Mouse (Mus musculus): ENCODE data around the gene Rnasek. TPM values are rescaled to one million over a fixed set of nuclear protein-coding genes. Genes with fewer than 3 reads are reported as not detected.

Rnasek gene
- total RNA-seq, 2 experiments from 2014 or later = 139 to 162 TPM

- no peak for DNase-seq
Measured at GRCm38 (mm10) chr11:70216103-70216502, 23.5 kb downstream of the Rnasek start.

GRCm38 (mm10) chr11:70215301-70215700 is 24.3 kb downstream of the Rnasek start:
- DNase-seq = no peak

GRCm38 (mm10) chr11:70214856-70215209 is 24.8 kb downstream of the Rnasek start:
- DNase-seq = no peak

GRCm38 (mm10) chr11:70214191-70214855 is 25.3 kb downstream of the Rnasek start:
- DNase-seq = peak; percentile 56

GRCm38 (mm10) chr11:70213736-70214135 is 25.9 kb downstream of the Rnasek start:
- no peak for DNase-seq

- DNase-seq = peak; percentile 81
Measured at GRCm38 (mm10) chr11:70212896-70213295, 26.7 kb downstream of the Rnasek start.

- no peak for DNase-seq
Measured at GRCm38 (mm10) chr11:70212423-70212822, 27.2 kb downstream of the Rnasek start, which contains the start of gene Slc16a11. TSS of gene Slc16a11 (plus strand) at chr11:70212752.

GRCm38 (mm10) chr11:70211972-70212371 is 27.7 kb downstream of the Rnasek start:
- no peak for DNase-seq

- DNase-seq = no peak
Measured at GRCm38 (mm10) chr11:70210681-70211080, 29.0 kb downstream of the Rnasek start.

- DNase-seq = no peak
Measured at GRCm38 (mm10) chr11:70208778-70209388, 30.8 kb downstream of the Rnasek start.

- no peak for DNase-seq
Measured at GRCm38 (mm10) chr11:70207283-70207682, 32.4 kb downstream of the Rnasek start.

GRCm38 (mm10) chr11:70206801-70207200 is 32.8 kb downstream of the Rnasek start:
- no peak for DNase-seq

- peak; percentile 92 for DNase-seq
Measured at GRCm38 (mm10) chr11:70201691-70202090, 38.0 kb downstream of the Rnasek start.

- DNase-seq = no peak
Measured at GRCm38 (mm10) chr11:70200036-70200608, 39.5 kb downstream of the Rnasek start.

GRCm38 (mm10) chr11:70199107-70199506 is 40.5 kb downstream of the Rnasek start:
- no peak for DNase-seq

GRCm38 (mm10) chr11:70198332-70198731 is 41.3 kb downstream of the Rnasek start:
- no peak for DNase-seq

GRCm38 (mm10) chr11:70193354-70194285 is 46.0 kb downstream of the Rnasek start:
- no peak for DNase-seq

- DNase-seq = no peak
Measured at GRCm38 (mm10) chr11:70192157-70192556, 47.5 kb downstream of the Rnasek start.

- DNase-seq = no peak
Measured at GRCm38 (mm10) chr11:70191188-70191587, 48.5 kb downstream of the Rnasek start.

GRCm38 (mm10) chr11:70189319-70190134 is 50.1 kb downstream of the Rnasek start:
- DNase-seq = peak; percentile 78

Data from adrenal gland, postnatal 10 days (tissue).